Mouse (Mus musculus) central nervous system, embryonic 14 days (tissue): ENCODE data around the gene Tmem45b. TPM values are rescaled to one million over a fixed set of nuclear protein-coding genes. Genes with fewer than 3 reads are reported as not detected.

Experiments
- polyA plus RNA-seq: library from polyadenylated mRNA; depleted of rRNA; stranded (reverse); fragments of >200 nt; gene quantifications from 2 replicates; pipeline ENCODE4 v1.2.3, GENCODE M21; 2012; rRNA removed

The Tmem45b gene
- 0.07 and 0.11 TPM in 2 replicates for polyA plus RNA-seq

GRCm38 (mm10) chr9:31463692-31464474 lies at the start of gene Tmem45b:
Tmem45b (minus strand) TSS chr9:31464462.

GRCm38 (mm10) chr9:31385947-31386354 lies 78.3 kb downstream of the Tmem45b start, which contains the start of gene Nfrkb:
Nfrkb (plus strand) TSS chr9:31386192.

Other genes with a start within 250 kb of the Tmem45b start
- gene Prdm10, start 183.9 kb downstream of the Tmem45b start, polyA plus RNA-seq: 25.7 and 28.4 TPM in 2 replicates
- 29.8 and 33.3 TPM in 2 replicates for gene Nfrkb, start 78.3 kb downstream of the Tmem45b start, polyA plus RNA-seq